Mouse (Mus musculus): ENCODE data around the gene Xrcc5.

Gene Xrcc5

DNA sequence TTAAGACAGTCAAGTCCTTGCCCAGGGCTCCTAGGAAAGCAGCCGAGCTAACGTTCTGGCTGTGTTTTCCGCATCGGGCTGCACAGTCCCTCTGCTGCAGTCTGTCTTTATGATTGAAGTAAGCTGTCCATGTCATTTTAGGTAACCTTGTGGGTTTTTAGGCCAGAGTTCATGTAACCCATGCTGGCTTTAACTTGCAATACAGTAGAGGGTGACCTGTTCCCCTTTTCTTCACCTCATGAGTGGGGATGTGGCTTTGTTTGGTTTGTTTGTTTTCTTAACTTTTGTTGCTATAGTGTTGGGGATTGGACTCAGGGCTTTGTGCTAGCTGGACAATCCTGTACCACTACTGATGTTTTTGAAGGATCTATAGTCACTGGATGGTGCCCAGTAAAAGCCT lies 83.2 kb downstream of the Xrcc5 start:
- DNase-seq (ENCODE audit: low read depth, low spot score): no peak

GRCm38 (mm10) chr1:72399720-72400401 lies 92.6 kb downstream of the Xrcc5 start:
- DNase-seq (ENCODE audit: low read depth, low spot score): no peak

DNA sequence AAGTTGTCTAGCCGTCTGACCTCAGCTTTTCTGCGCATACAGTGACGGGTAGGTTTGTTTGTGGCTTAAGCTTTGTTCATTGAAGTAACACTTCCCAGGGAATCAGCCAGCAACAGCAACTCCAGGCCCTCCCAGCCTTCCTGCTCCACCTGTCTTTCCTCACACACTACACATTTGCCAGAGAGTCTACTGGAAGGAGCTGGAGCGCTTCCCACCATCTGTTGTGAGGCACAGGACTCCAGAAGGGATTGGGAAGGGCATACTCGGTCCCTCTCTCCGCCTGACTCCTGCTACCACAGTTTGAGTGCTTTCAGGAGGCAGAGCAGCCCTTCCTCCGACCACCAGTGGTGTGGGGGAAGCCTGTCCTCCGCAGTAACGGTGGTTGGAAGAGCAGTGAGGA lies 93.4 kb downstream of the Xrcc5 start:
- no peak for DNase-seq (ENCODE audit: low read depth, low spot score)

- DNase-seq (ENCODE audit: low read depth, low spot score): no peak
Measured at GRCm38 (mm10) chr1:72401331-72402069, 94.3 kb downstream of the Xrcc5 start.

DNA sequence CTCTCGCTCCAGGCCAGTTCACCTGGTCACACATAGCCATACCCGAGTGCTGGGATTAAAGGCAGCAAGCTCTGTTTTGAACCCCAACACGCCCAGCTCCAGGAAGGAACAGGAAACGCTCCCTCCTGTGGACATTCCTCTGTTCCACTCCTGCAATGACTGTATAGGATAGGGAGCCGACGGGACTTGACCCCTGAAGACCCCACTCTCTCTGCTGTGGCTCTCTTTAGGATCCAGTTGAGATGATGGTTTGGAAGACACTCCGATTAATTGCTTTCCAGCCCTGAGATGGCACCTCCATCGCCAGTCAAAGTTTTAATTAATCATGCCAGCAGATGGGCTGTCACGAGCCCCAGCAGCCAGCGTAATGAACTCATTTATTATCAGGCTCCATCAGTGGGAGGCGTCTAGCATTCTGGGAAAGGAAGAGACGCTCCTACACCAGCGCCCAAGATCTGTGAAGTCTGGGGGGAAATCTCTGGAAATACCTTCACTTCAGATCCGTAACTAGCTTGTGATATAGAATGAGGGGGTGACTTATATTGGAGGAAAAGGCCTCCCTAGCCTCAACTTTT lies 99.4 kb downstream of the Xrcc5 start:
- no peak for DNase-seq (ENCODE audit: low read depth, low spot score)

- DNase-seq (ENCODE audit: low read depth, low spot score): no peak
Measured at GRCm38 (mm10) chr1:72409936-72410335, 102.7 kb downstream of the Xrcc5 start.

- no peak for DNase-seq (ENCODE audit: low read depth, low spot score)
Measured at GRCm38 (mm10) chr1:72411108-72411507, 103.9 kb downstream of the Xrcc5 start.

GRCm38 (mm10) chr1:72413205-72413604 lies 106.0 kb downstream of the Xrcc5 start:
- no peak for DNase-seq (ENCODE audit: low read depth, low spot score)

- no peak for DNase-seq (ENCODE audit: low read depth, low spot score)
Measured at GRCm38 (mm10) chr1:72414133-72414532, 106.9 kb downstream of the Xrcc5 start.

GRCm38 (mm10) chr1:72414561-72415253 lies 107.5 kb downstream of the Xrcc5 start:
- DNase-seq (ENCODE audit: low read depth, low spot score): no peak

- DNase-seq (ENCODE audit: low read depth, low spot score): no peak
Measured at GRCm38 (mm10) chr1:72418744-72419655, 111.8 kb downstream of the Xrcc5 start.

GRCm38 (mm10) chr1:72420220-72420619 lies 113.0 kb downstream of the Xrcc5 start:
- DNase-seq (ENCODE audit: low read depth, low spot score): no peak

DNA sequence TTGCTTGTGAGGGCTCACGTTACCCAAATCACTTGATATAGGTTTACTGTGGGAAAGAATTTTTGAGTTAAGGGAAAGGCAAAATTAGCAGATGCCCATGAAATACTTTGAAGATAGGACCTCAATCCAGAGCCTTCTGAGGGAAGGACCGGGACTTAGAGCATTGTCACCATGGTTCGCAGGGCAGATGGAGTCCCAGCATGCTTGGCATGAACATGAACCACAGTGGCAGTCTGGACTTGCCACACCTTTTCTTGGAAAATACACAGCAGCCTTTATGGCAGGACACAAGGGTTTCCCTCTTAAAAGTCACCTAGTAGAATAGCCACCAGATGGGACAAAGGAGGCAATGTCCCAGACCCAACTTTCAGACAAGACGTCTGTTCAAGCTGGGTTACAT lies 114.9 kb downstream of the Xrcc5 start:
- DNase-seq (ENCODE audit: low read depth, low spot score): no peak

DNA sequence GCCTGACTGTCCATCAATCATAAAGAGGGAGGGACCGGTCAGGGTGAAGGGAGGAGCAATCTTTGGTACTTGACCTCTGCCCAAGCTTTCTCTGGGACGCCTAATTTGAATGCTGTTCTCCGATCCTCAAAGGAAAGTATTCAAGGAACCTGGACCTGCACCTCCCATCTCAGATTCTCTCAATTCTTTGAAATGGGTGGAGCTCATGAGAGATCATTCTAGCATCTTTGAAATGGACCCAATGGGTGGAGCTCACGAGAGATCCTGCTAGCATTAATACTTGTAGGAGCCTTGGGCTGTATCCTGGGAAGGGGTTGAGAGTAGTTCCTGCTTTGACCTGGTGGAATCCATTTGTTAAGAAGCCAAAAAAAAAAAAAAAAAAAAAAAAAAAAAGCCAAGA lies 119.2 kb downstream of the Xrcc5 start:
- no peak for DNase-seq (ENCODE audit: low read depth, low spot score)

DNA sequence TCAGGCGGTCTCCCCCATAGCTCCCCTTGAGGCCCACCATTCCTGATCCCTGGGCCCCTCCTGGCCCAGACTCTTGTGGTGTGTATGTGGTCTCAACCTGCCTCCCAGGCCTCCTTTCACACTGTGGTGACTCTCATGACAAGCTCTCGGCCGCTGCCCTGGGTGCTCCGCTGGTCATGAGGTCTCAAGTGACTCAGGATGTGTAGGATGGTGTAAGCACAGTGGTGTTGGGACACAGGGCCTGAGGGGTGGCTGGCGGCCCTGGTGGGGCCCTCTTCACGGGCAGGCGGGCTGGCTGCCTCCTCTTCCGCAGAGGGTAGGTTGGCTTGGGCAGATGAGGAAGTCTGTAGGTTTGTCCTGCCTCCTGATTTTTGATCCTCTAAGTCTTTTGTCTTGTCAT lies 121.3 kb downstream of the Xrcc5 start:
- DNase-seq (ENCODE audit: low read depth, low spot score): no peak

GRCm38 (mm10) chr1:72429107-72429807 lies 122.0 kb downstream of the Xrcc5 start:
- no peak for DNase-seq (ENCODE audit: low read depth, low spot score)

DNA sequence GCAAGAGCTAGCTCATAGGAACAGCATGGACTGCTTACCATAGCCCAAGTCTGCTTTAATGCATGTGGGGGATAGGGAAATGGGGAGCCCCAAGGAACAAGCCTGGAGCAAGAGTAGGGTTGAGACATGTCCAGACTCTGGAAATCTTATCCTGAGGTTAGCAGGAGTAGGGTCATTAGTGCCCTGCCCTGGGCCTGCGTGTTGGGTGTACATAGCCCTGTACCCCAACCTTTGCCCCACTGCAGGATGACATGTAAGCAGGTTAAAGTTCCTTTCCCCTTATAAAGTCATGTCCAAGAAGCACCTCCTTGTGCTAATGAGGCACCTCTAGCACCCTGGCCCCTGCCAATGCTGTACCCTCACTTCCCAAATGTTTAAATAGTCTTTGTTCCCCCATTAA lies 125.4 kb downstream of the Xrcc5 start:
- no peak for DNase-seq (ENCODE audit: low read depth, low spot score)

- DNase-seq (ENCODE audit: low read depth, low spot score): no peak
Measured at GRCm38 (mm10) chr1:72434510-72434909, 127.3 kb downstream of the Xrcc5 start.

- DNase-seq (ENCODE audit: low read depth, low spot score): no peak
Measured at GRCm38 (mm10) chr1:72436967-72437366, 129.7 kb downstream of the Xrcc5 start.

DNA sequence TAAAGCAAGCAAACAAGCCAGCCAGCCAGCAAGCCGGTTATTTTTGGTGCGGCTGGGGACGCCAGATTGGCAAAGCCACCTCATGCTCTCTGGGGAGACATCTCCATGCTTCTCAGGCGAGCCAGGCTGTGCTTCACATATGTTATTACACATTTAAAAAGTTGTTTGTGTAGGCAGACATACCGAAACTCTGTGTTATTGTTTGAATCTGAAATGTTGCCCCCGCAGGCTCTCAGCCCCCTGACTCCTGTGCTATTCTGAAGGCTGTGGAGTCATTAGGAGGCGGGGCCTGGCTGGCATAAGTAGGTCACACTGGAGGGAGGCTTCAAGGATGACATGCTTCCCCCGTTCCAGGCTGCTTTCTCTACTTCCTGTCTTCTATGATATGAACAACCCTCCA lies 131.9 kb downstream of the Xrcc5 start:
- no peak for DNase-seq (ENCODE audit: low read depth, low spot score)

- no peak for DNase-seq (ENCODE audit: low read depth, low spot score)
Measured at GRCm38 (mm10) chr1:72442747-72443146, 135.5 kb downstream of the Xrcc5 start.

All from forelimb bud, embryonic 11.5 days (tissue).